Mouse (Mus musculus) stomach, postnatal 0 days (tissue): ENCODE results near the gene Hacd1. TPM values are rescaled to one million over a fixed set of nuclear protein-coding genes. Genes with fewer than 3 reads are reported as not detected.

Experiments used
- ATAC-seq: fragments of 200-750 bp; cut with Nextera tagmentation; 2 replicates; pipeline ENCODE4 v1.8.0; 2017; ENCODE audit not compliant: low FRiP score, low TSS enrichment
- DNase-seq: peaks from one replicate; pipeline ENCODE4 v3.0.0-alpha.2; 2016; ENCODE audit warnings: low spot score
- H3K27ac ChIP-seq: fragments of 300-500 bp; sonication (generic); replicated peaks from 2 replicates; pipeline ENCODE4 v1.5.1; 2014; ENCODE audit warnings: mild to moderate bottlenecking, control low read depth
- H3K27me3 ChIP-seq: fragments of 300-500 bp; sonication (generic); 2 replicates; pipeline ENCODE4 v1.6.1; 2014; ENCODE audit warnings: low read length; ENCODE audit not compliant: control insufficient read depth, insufficient read depth
- H3K36me3 ChIP-seq: fragments of 300-500 bp; sonication (generic); 2 replicates; pipeline ENCODE4 v1.6.1; 2014; ENCODE audit warnings: low read length, mixed read lengths; ENCODE audit not compliant: control insufficient read depth, insufficient read depth
- H3K4me1 ChIP-seq: fragments of 300-500 bp; sonication (generic); replicated peaks from 2 replicates; pipeline ENCODE4 v1.6.1; 2014; ENCODE audit warnings: antibody characterized with exemption; ENCODE audit not compliant: control insufficient read depth, insufficient read depth
- H3K4me2 ChIP-seq: fragments of 300-500 bp; sonication (generic); replicated peaks from 2 replicates; pipeline ENCODE4 v1.6.1; 2014; ENCODE audit warnings: low read depth, mild to moderate bottlenecking, control low read depth, moderate library complexity
- H3K4me3 ChIP-seq: fragments of 300-500 bp; sonication (generic); 2 replicates; pipeline ENCODE4 v1.5.1; 2014; ENCODE audit warnings: low read depth, low read length, control low read depth
- H3K9ac ChIP-seq: fragments of 300-500 bp; sonication (generic); 2 replicates; pipeline ENCODE4 v1.6.1; 2014; ENCODE audit warnings: mild to moderate bottlenecking, low read length, control low read depth, mixed read lengths
- H3K9me3 ChIP-seq: fragments of 300-500 bp; sonication (generic); 2 replicates; pipeline ENCODE4 v1.6.1; 2016; ENCODE audit warnings: low read length; ENCODE audit not compliant: control insufficient read depth
- CTCF ChIP-seq: IDR thresholded peaks from 2 replicates; pipeline ENCODE4 v1.5.1; 2016; ENCODE audit warnings: antibody characterized with exemption, low read depth, mild to moderate bottlenecking, moderate library complexity
- EP300 ChIP-seq: optimal IDR thresholded peaks from 2 replicates; pipeline ENCODE3; 2016; ENCODE audit warnings: antibody characterized with exemption
- WGBS: fragments of 180-500 bp; shearing (Covaris S2); extraction: QIAGEN DNeasy Blood & Tissue Kit; methylation state at CpG from one replicate; pipeline ENCODE4 v1.1.7; 2014; 5-methylcytosine and 5-hydroxymethylcytosine counted together
- polyA plus RNA-seq: library from polyadenylated mRNA; unstranded; fragments of >200 nt; fragmentation: Nextera tagmentation; extraction: Ambion mirVana; gene quantifications from 2 replicates; pipeline ENCODE4 v1.2.1, GENCODE M21; 2015

The Hacd1 gene
- polyA plus RNA-seq, 1 experiment from 2014 or later = 217 TPM

DNA sequence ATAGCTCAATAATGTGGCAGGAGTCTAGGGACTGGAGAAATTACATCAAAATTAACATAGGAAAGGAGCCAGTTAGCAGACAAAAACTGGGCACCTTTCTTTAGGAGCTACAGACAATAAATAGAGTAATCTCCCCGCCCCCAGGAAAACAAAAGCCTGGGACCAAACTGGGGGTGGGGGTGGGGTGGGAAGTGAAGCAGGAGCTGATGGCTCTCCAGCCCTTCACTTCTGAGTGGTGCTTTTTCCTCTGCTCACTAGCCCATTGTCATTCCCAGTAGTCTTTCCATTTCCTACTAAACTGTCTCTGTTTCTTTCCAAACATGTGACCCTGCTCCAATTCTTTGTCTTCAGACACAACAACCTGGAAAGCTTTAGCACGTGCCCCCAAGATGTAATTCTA, 99.5 kb downstream of the Hacd1 start:
- Histone ChIP-seq H3K9me3 (no peaks in the 10 kb centered on the region), H3K4me2 (no peak overlapping the region), H3K9ac (no peak overlapping the region), H3K4me1 (no peaks in the 10 kb centered on the region), H3K36me3 (no peaks in the 10 kb centered on the region), H3K27me3 (no peaks in the 10 kb centered on the region), H3K4me3 (no peak overlapping the region), H3K27ac (no peak overlapping the region)
- DNase-seq (no peak), ATAC-seq (no peak)
- WGBS = 54% methylated on average over 2 of the region's 2 CpGs
- TF ChIP-seq CTCF (no peak), EP300 (no peak)

- DNase-seq = no peak
- 33% methylated on average over 2 of the region's 2 CpGs for WGBS
- no peaks in the 10 kb centered on the region for H3K4me1 ChIP-seq
These were observed 117.8 kb downstream of the Hacd1 start for GRCm38 (mm10) chr2:13938118-13938517.

DNA sequence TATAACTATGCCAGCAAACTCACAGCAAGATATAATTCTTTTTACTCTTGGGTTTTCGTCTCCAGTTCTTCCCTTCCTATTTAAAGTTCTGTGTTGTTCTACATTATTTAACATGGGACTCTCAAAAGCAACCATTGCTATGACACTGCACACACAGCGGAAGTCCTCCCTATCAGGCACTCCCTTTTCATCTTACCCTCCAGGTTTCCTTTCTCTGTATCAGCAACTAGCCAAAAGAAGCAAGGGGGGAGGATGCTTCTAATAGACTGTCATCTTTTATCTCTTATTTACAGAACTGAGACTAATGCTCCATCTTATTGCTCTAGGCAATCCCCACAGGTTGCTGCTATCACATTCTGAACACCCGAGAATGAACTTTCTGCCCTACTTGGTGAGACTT, 120.6 kb downstream of the Hacd1 start:
- H3K9ac ChIP-seq = no peak overlapping the region
- H3K4me1 ChIP-seq = no peaks in the 10 kb centered on the region
- ATAC-seq = no peak
- H3K4me2 ChIP-seq = no peak overlapping the region
- no peaks in the 10 kb centered on the region for H3K36me3 ChIP-seq
- no peak overlapping the region for H3K27ac ChIP-seq
- H3K9me3 ChIP-seq = no peaks in the 10 kb centered on the region
- WGBS = 68% methylated on average over 3 of the region's 3 CpGs
- no peaks in the 10 kb centered on the region for H3K27me3 ChIP-seq
- TF ChIP-seq EP300 (no peak), CTCF (no peak)
- H3K4me3 ChIP-seq = no peak overlapping the region
- DNase-seq = no peak

More at GRCm38 (mm10) chr2:13938118-13938517, 117.8 kb downstream of the Hacd1 start:
- H3K9me3 ChIP-seq = no peaks in the 10 kb centered on the region
- H3K27ac ChIP-seq = no peak overlapping the region
- H3K4me3 ChIP-seq = no peak overlapping the region
- no peaks in the 10 kb centered on the region for H3K36me3 ChIP-seq
- H3K9ac ChIP-seq = no peak overlapping the region
- ATAC-seq = no peak
- H3K27me3 ChIP-seq = no peaks in the 10 kb centered on the region
- H3K4me2 ChIP-seq = no peak overlapping the region
- TF ChIP-seq EP300 = no peak
- TF ChIP-seq CTCF = peak; percentile 69

GRCm38 (mm10) chr2:13932253-13932652, 123.7 kb downstream of the Hacd1 start:
- Histone ChIP-seq H3K36me3 (no peaks in the 10 kb centered on the region), H3K27me3 (no peaks in the 10 kb centered on the region), H3K4me1 (no peaks in the 10 kb centered on the region), H3K9me3 (no peaks in the 10 kb centered on the region), H3K4me2 (no peak overlapping the region), H3K4me3 (no peak overlapping the region), H3K9ac (no peak overlapping the region), H3K27ac (no peak overlapping the region)
- no peak for DNase-seq
- ATAC-seq = no peak
- TF ChIP-seq CTCF (no peak), EP300 (no peak)

DNA sequence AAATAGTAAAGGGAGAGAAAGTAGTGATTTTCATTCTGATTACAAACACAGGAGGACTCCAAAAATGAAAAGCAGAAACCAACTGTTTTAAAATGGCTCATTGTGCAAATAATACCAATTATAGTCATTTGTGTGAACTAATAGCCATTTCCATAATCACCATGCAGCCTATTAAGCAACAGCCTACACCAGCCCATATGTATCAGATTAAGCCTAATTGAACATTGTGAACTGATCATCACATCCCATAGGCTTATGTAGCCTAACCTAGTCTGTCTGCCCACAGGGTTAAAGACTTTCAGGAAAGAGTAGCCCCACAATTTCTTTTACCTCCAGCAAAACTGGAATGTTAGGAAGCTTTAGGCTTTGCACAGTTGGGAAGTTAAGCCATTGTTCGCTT, 125.2 kb downstream of the Hacd1 start:
- no peaks in the 10 kb centered on the region for H3K4me1 ChIP-seq
- 97% methylated on average over 1 of the region's 1 CpGs for WGBS
- H3K9me3 ChIP-seq = no peaks in the 10 kb centered on the region
- no peaks in the 10 kb centered on the region for H3K27me3 ChIP-seq
- no peak overlapping the region for H3K4me2 ChIP-seq
- no peak overlapping the region for H3K9ac ChIP-seq
- no peak overlapping the region for H3K27ac ChIP-seq
- DNase-seq (no peak), ATAC-seq (no peak)
- H3K36me3 ChIP-seq = no peaks in the 10 kb centered on the region
- H3K4me3 ChIP-seq = no peak overlapping the region
- TF ChIP-seq EP300 = no peak
- TF ChIP-seq CTCF = no peak

DNA sequence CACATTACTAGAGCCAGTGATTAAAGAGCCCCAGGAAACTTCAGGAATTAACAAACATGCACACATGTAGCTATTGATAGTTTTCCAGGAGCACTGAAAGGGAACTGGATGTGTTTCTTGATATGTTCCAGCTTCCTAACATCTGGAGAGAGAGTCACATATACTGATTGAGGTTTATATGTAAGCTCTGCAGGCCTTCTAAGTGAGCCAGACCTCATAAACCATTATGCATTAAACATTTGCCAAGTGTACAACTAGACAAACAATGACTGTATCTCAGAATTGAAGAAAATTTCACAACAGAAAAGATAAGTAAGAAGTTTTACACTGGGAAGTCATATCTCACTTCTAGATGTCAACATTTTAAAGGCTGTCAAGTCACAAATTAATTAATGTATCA, 167.4 kb downstream of the Hacd1 start:
- TF ChIP-seq EP300 (no peak), CTCF (no peak)
- Histone ChIP-seq H3K27ac (no peak overlapping the region), H3K36me3 (no peaks in the 10 kb centered on the region), H3K4me1 (no peaks in the 10 kb centered on the region), H3K9ac (no peak overlapping the region), H3K4me2 (no peak overlapping the region), H3K9me3 (no peaks in the 10 kb centered on the region), H3K4me3 (no peak overlapping the region), H3K27me3 (no peaks in the 10 kb centered on the region)
- DNase-seq (no peak), ATAC-seq (no peak)

DNA sequence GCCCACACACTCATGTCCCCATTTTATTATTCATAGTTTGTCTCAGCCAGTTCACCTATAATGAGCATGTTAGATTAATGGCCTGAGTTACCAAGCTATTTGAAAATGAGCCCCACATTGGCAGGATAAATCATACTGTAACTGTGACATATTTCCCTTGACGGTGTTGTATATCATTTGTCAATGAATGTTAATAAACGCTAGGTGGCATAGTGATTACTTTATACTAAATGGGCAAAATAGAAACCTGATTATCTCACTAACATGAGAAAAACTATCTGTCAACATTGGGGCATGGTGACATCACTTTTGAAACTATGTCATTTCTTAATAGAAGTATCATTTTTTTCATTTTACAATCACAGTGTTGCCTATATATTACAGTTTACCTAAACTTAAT, 198.5 kb downstream of the Hacd1 start:
- no peak for ATAC-seq
- no peak; the same call in 1 of the 2 replicates for TF ChIP-seq CTCF
- TF ChIP-seq EP300 = no peak
- Histone ChIP-seq H3K27me3 (no peaks in the 10 kb centered on the region), H3K4me3 (no peak overlapping the region), H3K36me3 (no peaks in the 10 kb centered on the region), H3K4me2 (no peak overlapping the region), H3K9ac (no peak overlapping the region), H3K4me1 (no peaks in the 10 kb centered on the region), H3K27ac (no peak overlapping the region), H3K9me3 (no peaks in the 10 kb centered on the region)
- no peak for DNase-seq
- WGBS = 30% methylated on average over 2 of the region's 2 CpGs
